Mouse (Mus musculus) neutrophil, adult 59 days (primary cell): ENCODE data around the gene Nudt9. TPM values are rescaled to one million over a fixed set of nuclear protein-coding genes. Genes with fewer than 3 reads are reported as not detected.

ENCODE experiments used
- total RNA-seq, 2 experiments: library from RNA; stranded (reverse); gene quantifications; 1 replicate in 1 of 2; 2 replicates in 1 of 2; pipeline ENCODE4 v1.2.4; 2023

Gene Nudt9
- 10 to 100 TPM; 14.3 to 18.6 TPM for total RNA-seq

DNA sequence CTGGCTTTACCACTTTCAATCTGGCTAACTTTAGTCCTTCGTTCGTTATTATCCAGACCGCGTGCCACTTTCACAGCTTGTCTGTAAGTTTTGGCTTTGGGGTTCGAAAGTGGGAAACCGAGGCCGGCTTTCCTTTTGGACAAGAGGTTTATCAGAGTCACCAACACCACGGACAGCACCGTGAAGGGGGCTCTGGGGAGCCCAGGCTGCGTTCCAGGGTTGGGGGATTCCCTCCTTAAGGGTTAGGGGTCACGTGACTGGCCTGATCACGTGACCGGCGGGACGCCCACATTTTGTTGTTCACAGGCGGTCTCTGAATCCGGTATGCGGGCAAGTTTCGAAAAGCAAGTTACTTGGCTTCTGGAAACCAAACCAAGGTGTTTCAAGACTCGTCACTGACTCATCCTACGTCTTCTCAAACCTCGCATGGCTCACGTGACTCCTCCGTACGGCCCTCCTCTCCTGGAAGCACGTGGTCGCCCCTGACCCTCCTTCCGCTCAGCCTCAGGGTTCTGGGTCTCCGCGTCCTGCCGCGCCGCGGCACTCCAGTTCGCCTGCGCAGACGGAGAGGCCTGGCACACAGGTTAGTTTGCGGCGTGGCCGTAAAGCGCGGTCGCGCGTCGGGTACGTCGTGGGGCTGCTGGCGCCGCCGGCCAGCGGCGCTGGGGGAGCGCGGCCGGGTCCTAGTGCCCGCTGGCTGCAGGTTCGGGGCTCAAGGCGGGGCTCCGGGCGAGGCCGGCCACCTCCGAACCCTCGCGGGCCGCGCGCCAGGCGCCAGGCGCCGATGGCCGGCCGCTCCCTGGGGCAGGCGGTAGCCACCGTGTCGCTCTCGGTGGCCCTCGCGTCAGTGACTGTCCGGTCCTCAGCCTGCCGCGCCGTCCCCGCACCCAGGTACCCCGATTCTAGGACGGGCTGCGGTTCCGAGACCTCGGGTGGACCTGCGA lies at the start of gene Nudt9:
Nudt9 (plus strand) TSS at position 51 of the 944 bp plus-strand sequence.

DNA sequence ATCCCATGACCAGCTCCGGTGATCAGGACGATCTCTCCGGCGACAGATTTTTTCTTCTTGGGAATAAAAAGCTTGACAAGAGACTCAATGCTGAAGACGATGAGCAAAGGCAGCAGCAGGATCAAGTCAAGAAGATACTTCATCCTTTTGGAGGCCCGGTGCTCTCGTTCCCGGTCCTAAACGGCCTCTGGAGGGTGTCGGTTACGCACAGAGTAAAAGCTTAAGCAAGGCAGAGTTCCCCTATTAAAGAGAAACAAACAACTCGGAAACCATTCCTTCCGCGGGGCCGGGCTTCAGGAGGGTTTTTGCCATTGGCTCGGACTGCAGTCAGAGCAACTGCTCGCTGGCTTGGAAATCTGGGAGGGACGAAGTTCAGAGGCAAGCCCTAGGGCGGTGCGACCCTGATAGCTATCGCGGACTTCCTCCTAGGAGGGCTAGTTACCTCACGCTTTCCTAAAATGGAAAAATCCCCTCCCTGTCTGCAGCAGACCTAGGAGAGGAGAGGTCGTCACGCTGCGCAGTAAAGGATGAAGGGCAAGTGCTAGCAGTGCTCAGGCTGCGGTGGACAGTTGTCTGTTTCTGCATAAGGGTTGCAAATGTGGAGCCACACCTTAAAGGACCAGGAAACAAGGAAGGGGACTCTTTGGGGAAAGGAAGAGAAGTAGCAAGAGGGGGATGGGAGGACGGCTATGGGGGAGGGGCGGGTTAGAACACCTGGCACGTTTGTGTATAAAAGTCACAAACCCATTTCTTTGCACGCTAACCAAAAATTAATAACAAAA lies 24.3 kb upstream of the Nudt9 start, which contains the start of gene Hsd17b11:
Hsd17b11 (minus strand) TSS at position 323 of the 782 bp plus-strand sequence.

GRCm38 (mm10) chr5:104077508-104077907 lies 31.4 kb downstream of the Nudt9 start, which contains the start of gene Gm17660:
Gene Gm17660, minus strand, starts transcription at chr5:104077608.

GRCm38 (mm10) chr5:104113491-104114172 lies 67.5 kb downstream of the Nudt9 start, which contains the start of gene Sparcl1:
Gene Sparcl1, minus strand, starts transcription at chr5:104113733.

Other genes starting within 250 kb of the Nudt9 start
- 1 to 10 TPM; 1.1 to 1.6 TPM for gene Klhl8, start 135.0 kb upstream of the Nudt9 start, total RNA-seq
- not detected for gene Hsd17b13, start 68.9 kb upstream of the Nudt9 start, total RNA-seq
- 100 to 1,000 TPM; 149 to 152 TPM for gene Hsd17b11, start 24.4 kb upstream of the Nudt9 start, total RNA-seq
- not detected for gene Gm17660, start 31.3 kb downstream of the Nudt9 start, total RNA-seq
- gene Sparcl1, start 67.4 kb downstream of the Nudt9 start, total RNA-seq = not detected
- gene Dspp, start 124.4 kb downstream of the Nudt9 start, total RNA-seq = not detected
- gene Dmp1, start 156.3 kb downstream of the Nudt9 start, total RNA-seq = not detected